ENCODE assay signal across 8 mouse cellular contexts in the genomic region with DNA sequence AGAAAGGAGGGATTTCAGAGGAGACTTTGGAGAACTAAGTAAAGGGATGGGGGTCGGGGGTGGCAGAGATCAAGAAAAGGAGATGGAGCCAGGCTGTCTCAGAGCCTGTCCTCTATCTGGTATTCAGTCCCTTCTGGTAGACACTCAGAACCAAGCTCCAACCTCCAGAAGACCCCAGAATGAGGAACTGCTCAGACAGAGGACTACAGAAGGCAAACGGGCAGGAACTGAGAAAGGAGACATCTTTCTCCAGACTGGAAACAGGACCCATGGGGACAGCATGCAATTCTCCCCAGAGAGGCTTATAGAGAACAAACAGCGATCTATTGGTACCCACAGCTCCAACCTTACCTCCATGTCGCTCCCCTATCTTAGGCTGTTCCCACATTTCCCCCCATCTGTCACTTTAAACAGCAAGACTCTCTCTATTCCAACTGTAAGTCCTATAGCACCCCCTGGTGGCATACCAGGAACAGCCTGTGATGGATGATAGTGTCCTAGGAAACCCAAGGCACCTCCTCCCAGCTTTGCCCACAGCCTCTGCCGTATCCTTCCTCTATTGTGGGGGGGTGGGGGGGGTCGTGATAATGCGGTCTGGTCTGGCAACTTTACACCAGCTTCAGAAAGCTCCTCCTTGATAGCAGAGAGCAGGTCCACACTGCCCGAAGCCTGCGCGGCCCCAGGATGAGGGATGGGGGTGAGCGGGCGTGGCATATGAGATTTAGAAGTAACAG. TPM values are rescaled to one million over a fixed set of nuclear protein-coding genes. Genes with fewer than 3 reads are reported as not detected.
DNase-seq lines count a peak whose midpoint lies in the region; ATAC-seq lines count a peak whose summit lies in the region.

No protein-coding gene starts in this region.

- H3K4me1 ChIP-seq in hindbrain, embryonic 13.5 days (replicated peaks): 0 out of 2 replicates have a peak, but pooled peaks cover 4% of the 10 kb centered on the region

- no peaks in the 10 kb centered on the region for H3K9me3 ChIP-seq in hindbrain, embryonic 13.5 days

- no peak overlapping the region for H3K27ac ChIP-seq in hindbrain, embryonic 13.5 days

- ATAC-seq in hindbrain, embryonic 13.5 days (ENCODE audit: low FRiP score): peak; percentile 52; the same call in 1 of the 2 replicates

- H3K27me3 ChIP-seq in hindbrain, embryonic 13.5 days: peaks cover 14% of the 10 kb centered on the region

- peak overlapping the region; percentile 35 for H3K4me2 ChIP-seq in hindbrain, embryonic 13.5 days

- peak; percentile 34 for DNase-seq in WW6 (ENCODE audit: low read depth, low spot score)
- peak; percentile 97 to 99 for DNase-seq in cerebellum, postnatal 10 days
- DNase-seq in frontal cortex, postnatal 14 days (ENCODE audit: low spot score in 2 of 2): peak; percentile 68 to 79
- peak; percentile 79 to 96 for DNase-seq in layer of hippocampus, postnatal 25 days (ENCODE audit: extremely low spot score in 1 of 2, low spot score in 1 of 2)
- peak; percentile 88 for DNase-seq in lung, postnatal 36 days
- peak; percentile 89 to 95 for DNase-seq in right cerebral cortex, postnatal 10 days (ENCODE audit: low spot score in 2 of 2)
- DNase-seq in urinary bladder, postnatal 4 days (ENCODE audit: low spot score in 2 of 2): peak; percentile 54 to 78

- H3K36me3 ChIP-seq in hindbrain, embryonic 13.5 days: no peaks in the 10 kb centered on the region

- 52% methylated on average over 12 of the region's 12 CpGs for WGBS in hindbrain, embryonic 13.5 days

- H3K9ac ChIP-seq in hindbrain, embryonic 13.5 days: no peak overlapping the region

- H3K4me3 ChIP-seq in hindbrain, embryonic 13.5 days: no peak overlapping the region

RNA-seq across cellular contexts. Expression of gene Pkp1, which starts 25.7 kb away (rescaled TPM):
- polyA plus RNA-seq in hindbrain, embryonic 13.5 days (2015; fragmentation: Nextera tagmentation; extraction: Ambion mirVana): not detected in 2 replicates
- total RNA-seq in layer of hippocampus, postnatal 25 days (2021): not detected

Comparison
In these comparisons a context has a peak if more than half of its experiments do, and no peak if none do; other contexts are left out.
1. DNase-seq: peak in every context shown above with its lines; median percentile 98 in cerebellum, postnatal 10 days; 92 in right cerebral cortex, postnatal 10 days; 88 in lung, postnatal 36 days; 88 in layer of hippocampus, postnatal 25 days; 74 in frontal cortex, postnatal 14 days; 66 in urinary bladder, postnatal 4 days; 34 in WW6.